Mouse (Mus musculus) lung, embryonic 15.5 days (tissue): ENCODE measurements around the gene Hmgb1. TPM values are rescaled to one million over a fixed set of nuclear protein-coding genes. Genes with fewer than 3 reads are reported as not detected.

ENCODE experiments used
- ATAC-seq: fragments of 200-750 bp; cut with Nextera tagmentation; 2 replicates; pipeline ENCODE4 v1.8.0; 2017; ENCODE audit warnings: moderate number of reproducible peaks, borderline replicate concordance; ENCODE audit not compliant: low FRiP score, low TSS enrichment; ENCODE audit errors: extremely low read depth
- H3K27ac ChIP-seq: fragments of 300-500 bp; sonication (generic); 2 replicates; pipeline ENCODE4 v1.5.1; 2015; ENCODE audit warnings: moderate library complexity, mild to moderate bottlenecking, inconsistent platforms
- H3K27me3 ChIP-seq: fragments of 300-500 bp; sonication (generic); 2 replicates; pipeline ENCODE4 v1.6.1; 2015; ENCODE audit warnings: inconsistent platforms
- H3K36me3 ChIP-seq: fragments of 300-500 bp; sonication (generic); 2 replicates; pipeline ENCODE4 v1.6.1; 2015; ENCODE audit warnings: inconsistent platforms
- H3K4me1 ChIP-seq: fragments of 300-500 bp; sonication (generic); 2 replicates; pipeline ENCODE4 v1.6.1; 2015; ENCODE audit warnings: inconsistent platforms
- H3K4me2 ChIP-seq: fragments of 300-500 bp; sonication (generic); 2 replicates; pipeline ENCODE4 v1.6.1; 2015; ENCODE audit warnings: inconsistent platforms, mild to moderate bottlenecking, moderate library complexity
- H3K4me3 ChIP-seq: fragments of 300-500 bp; sonication (generic); 2 replicates; pipeline ENCODE4 v1.5.1; 2015; ENCODE audit warnings: mild to moderate bottlenecking, inconsistent platforms
- H3K9ac ChIP-seq: fragments of 300-500 bp; sonication (generic); 2 replicates; pipeline ENCODE4 v1.6.1; 2015; ENCODE audit warnings: inconsistent platforms
- H3K9me3 ChIP-seq: fragments of 300-500 bp; sonication (generic); 2 replicates; pipeline ENCODE4 v1.6.1; 2016; ENCODE audit warnings: inconsistent platforms
- WGBS: fragments of 180-500 bp; shearing (Covaris S2); methylation state at CpG from one replicate; pipeline ENCODE4 v1.1.7; 2015; 5-methylcytosine and 5-hydroxymethylcytosine counted together
- polyA plus RNA-seq: library from polyadenylated mRNA; unstranded; fragments of >200 nt; fragmentation: Nextera tagmentation; extraction: Ambion mirVana; gene quantifications from 2 replicates; pipeline ENCODE4 v1.2.1, GENCODE M21; 2015

Hmgb1 gene
- polyA plus RNA-seq, 1 experiment from 2014 or later, result 1,537 TPM

DNA sequence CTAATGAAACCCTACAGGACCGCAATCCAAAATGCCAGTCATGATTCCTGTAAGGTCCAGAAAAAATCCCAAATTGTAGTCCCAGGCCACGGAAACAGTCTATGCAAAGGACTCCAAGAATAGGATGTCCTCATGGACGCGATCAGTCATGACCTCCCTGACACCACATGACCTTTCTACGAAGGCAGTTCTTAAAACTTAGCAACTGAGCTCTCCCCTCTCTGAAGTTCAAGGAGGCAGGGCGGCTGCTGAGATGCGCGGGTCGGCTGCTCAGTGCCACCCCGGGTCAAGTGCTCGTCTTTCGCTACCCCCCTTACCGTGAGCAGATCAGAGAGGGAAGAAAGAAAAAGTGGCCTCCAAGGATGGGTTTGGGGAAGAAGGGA, 577 bp downstream of the Hmgb1 start:
- peaks cover 19% of the 10 kb centered on the region for H3K4me1 ChIP-seq
- peak overlapping the region; percentile 56 for H3K4me3 ChIP-seq
- peak overlapping the region; percentile 62 for H3K9ac ChIP-seq
- H3K27me3 ChIP-seq, result no peaks in the 10 kb centered on the region
- no peaks in the 10 kb centered on the region for H3K9me3 ChIP-seq
- H3K27ac ChIP-seq, result peak overlapping the region; percentile 92
- H3K36me3 ChIP-seq, result 0 out of 2 replicates have a peak, but pooled peaks cover 4% of the 10 kb centered on the region
- ATAC-seq, result peak; percentile 63; the same call in 1 of the 2 replicates
- 0% methylated on average over 10 of the region's 13 CpGs for WGBS
- H3K4me2 ChIP-seq, result peak overlapping the region; percentile 60

- no peak for ATAC-seq
- Histone ChIP-seq H3K4me2 (peak overlapping the region; percentile 60), H3K9me3 (no peaks in the 10 kb centered on the region), H3K27me3 (no peaks in the 10 kb centered on the region), H3K9ac (peak overlapping the region; percentile 62), H3K27ac (peak overlapping the region; percentile 92; the same call in 1 of the 2 replicates), H3K4me1 (peaks cover 19% of the 10 kb centered on the region), H3K4me3 (peak overlapping the region; percentile 56), H3K36me3 (0 out of 2 replicates have a peak, but pooled peaks cover under 1% of the 10 kb centered on the region)
- 22% methylated on average over 1 of the region's 1 CpGs for WGBS
Measured at GRCm38 (mm10) chr5:149183122-149183521, 1.2 kb downstream of the Hmgb1 start.

GRCm38 (mm10) chr5:149182186-149182870, 2.0 kb downstream of the Hmgb1 start:
- peaks cover 19% of the 10 kb centered on the region for H3K4me1 ChIP-seq
- H3K27me3 ChIP-seq, result no peaks in the 10 kb centered on the region
- no peak for ATAC-seq
- peak overlapping the region; percentile 60; the same call in 1 of the 2 replicates for H3K4me2 ChIP-seq
- H3K27ac ChIP-seq, result no peak overlapping the region
- H3K36me3 ChIP-seq, result no peaks in the 10 kb centered on the region
- H3K9ac ChIP-seq, result no peak overlapping the region
- H3K4me3 ChIP-seq, result no peak overlapping the region
- 80% methylated on average over 5 of the region's 5 CpGs for WGBS
- no peaks in the 10 kb centered on the region for H3K9me3 ChIP-seq

DNA sequence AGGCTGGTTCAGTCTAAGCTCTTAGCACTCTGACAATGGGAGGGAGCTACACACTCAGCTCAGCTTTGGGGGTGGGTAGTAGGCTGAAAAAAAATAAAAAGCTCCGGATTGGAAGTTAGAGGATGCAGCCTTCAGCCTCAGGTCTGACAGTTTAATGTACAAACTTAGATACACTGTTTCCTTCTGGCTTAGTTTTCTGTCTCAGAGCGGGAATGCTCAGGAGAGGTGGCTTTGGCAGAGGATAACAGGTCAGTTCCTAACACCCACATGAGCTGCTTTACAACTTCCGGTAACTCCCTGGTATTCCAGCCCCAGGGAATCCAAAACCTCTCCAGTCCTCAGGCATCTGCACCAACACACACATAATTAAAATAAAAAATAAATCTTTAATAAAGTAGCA, 4.5 kb downstream of the Hmgb1 start:
- H3K27me3 ChIP-seq, result no peaks in the 10 kb centered on the region
- no peaks in the 10 kb centered on the region for H3K36me3 ChIP-seq
- no peak overlapping the region for H3K4me2 ChIP-seq
- 78% methylated on average over 3 of the region's 3 CpGs for WGBS
- no peak for ATAC-seq
- H3K9me3 ChIP-seq, result no peaks in the 10 kb centered on the region
- H3K4me1 ChIP-seq, result no peaks in the 10 kb centered on the region
- no peak overlapping the region for H3K27ac ChIP-seq
- H3K4me3 ChIP-seq, result no peak overlapping the region
- H3K9ac ChIP-seq, result no peak overlapping the region

- Histone ChIP-seq H3K36me3 (no peaks in the 10 kb centered on the region), H3K9ac (no peak overlapping the region), H3K4me1 (no peaks in the 10 kb centered on the region), H3K4me2 (no peak overlapping the region), H3K27ac (no peak overlapping the region), H3K27me3 (no peaks in the 10 kb centered on the region), H3K4me3 (no peak overlapping the region), H3K9me3 (no peaks in the 10 kb centered on the region)
- no peak for ATAC-seq
- WGBS, result 79% methylated on average over 5 of the region's 5 CpGs
Measured at GRCm38 (mm10) chr5:149178095-149178494, 6.2 kb downstream of the Hmgb1 start.

DNA sequence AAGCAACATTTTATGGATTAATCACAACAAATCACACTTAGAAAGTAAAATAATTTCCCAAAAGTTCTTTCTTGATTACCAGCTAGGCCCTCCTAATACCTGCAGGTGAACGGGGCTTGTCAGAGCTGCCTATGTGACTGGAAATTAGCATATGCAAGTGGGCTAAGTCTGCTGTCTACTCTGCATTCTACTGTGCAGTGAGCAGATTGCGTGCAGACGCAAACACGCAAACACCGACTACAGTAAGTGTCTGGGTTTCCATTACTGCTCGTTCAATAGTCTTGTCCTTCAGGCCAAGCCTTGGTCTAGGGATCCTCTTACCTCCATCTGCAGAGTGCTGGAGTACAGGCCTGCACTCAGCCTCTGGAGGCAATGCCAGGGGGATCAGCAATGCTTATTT, 8.6 kb downstream of the Hmgb1 start:
- WGBS, result 87% methylated on average over 6 of the region's 6 CpGs
- Histone ChIP-seq H3K4me3 (no peak overlapping the region), H3K4me2 (no peak overlapping the region), H3K27me3 (no peaks in the 10 kb centered on the region), H3K9me3 (no peaks in the 10 kb centered on the region), H3K36me3 (no peaks in the 10 kb centered on the region), H3K4me1 (0 out of 2 replicates have a peak, but pooled peaks cover 3% of the 10 kb centered on the region), H3K9ac (no peak overlapping the region), H3K27ac (no peak overlapping the region)
- no peak for ATAC-seq

DNA sequence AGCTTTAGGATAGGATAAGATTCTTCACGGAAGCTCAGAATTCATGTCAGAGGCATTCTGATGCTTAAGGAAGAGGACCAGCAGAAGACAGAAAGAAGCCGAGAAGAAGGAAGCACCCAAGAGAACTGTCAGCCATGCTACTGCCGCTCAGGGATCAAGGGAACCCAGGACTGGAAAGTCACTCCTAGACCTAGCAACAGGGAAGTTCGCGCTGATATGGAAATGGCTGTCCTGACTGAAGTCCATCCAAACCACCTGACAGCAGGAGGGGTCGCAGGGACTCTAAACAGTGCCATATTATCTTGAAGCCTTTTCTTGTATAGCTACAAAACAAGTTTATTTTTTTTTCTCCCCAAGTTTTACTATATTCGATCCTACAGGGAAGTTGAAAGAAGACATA, 9.8 kb downstream of the Hmgb1 start:
- no peak overlapping the region for H3K27ac ChIP-seq
- 0 out of 2 replicates have a peak, but pooled peaks cover 4% of the 10 kb centered on the region for H3K4me1 ChIP-seq
- H3K36me3 ChIP-seq, result no peaks in the 10 kb centered on the region
- 81% methylated on average over 7 of the region's 7 CpGs for WGBS
- no peaks in the 10 kb centered on the region for H3K27me3 ChIP-seq
- H3K9ac ChIP-seq, result no peak overlapping the region
- H3K4me3 ChIP-seq, result no peak overlapping the region
- H3K4me2 ChIP-seq, result no peak overlapping the region
- no peaks in the 10 kb centered on the region for H3K9me3 ChIP-seq
- no peak for ATAC-seq

DNA sequence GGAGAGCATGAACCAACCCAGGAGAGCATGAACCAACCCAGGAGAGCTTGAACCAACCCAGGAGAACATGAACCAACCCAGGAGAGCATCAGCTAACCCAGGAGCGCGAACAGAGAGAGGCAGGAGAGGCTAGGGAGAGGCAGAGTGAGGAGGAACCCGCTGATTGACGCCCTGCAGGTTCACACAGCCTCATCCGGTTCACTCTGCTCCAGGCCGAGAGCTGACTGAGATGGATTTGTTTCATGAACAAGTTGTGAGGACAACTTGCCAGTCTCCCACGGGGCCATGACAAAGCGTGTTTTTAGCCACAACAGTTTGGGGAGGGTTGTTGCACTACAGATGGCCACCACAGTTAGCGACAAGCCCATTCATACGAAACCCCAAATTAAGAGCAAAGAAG, 12.0 kb downstream of the Hmgb1 start:
- Histone ChIP-seq H3K36me3 (no peaks in the 10 kb centered on the region), H3K4me3 (no peak overlapping the region), H3K9me3 (no peaks in the 10 kb centered on the region), H3K27ac (no peak overlapping the region), H3K9ac (no peak overlapping the region), H3K4me1 (0 out of 2 replicates have a peak, but pooled peaks cover 9% of the 10 kb centered on the region), H3K4me2 (no peak overlapping the region), H3K27me3 (no peaks in the 10 kb centered on the region)
- no peak for ATAC-seq
- 66% methylated on average over 10 of the region's 10 CpGs for WGBS

DNA sequence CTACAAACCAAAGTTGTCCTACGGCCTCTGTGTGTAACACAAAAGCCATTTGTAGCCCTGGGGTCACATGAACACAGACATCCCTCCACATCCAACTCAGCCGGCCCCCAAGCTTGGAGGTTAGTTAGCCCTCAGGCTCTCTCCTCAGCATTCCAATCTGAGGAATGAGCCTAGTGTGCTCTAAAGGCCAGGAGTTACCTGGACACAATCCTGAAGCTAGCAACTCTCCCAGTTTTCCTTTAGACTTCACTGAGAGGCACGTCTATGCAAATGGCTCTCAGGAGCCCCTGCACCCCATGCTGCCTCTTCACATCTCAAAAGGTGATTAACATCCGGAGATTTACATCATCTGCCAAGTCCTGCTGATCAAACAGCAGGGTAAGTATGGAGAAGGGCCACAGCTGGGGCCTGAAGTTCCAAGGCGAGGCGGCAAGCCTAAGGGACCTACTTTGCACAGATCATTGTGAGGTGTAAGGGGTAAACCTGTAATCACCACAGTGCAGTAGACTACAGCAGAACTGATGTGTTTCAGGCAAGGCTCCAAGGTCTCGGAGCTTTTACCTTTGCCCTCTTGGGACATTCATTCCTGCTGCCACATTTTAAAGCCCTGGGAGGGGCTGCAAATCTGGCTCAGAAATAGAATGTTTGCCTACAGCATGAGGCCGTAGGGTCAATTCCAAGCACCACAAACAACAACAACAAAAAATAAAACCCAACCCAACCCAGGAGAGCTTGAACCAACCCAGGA, 13.3 kb downstream of the Hmgb1 start:
- H3K9me3 ChIP-seq, result no peaks in the 10 kb centered on the region
- H3K36me3 ChIP-seq, result no peaks in the 10 kb centered on the region
- ATAC-seq, result no peak
- H3K4me1 ChIP-seq, result 0 out of 2 replicates have a peak, but pooled peaks cover 9% of the 10 kb centered on the region
- no peak overlapping the region for H3K4me2 ChIP-seq
- no peak overlapping the region for H3K27ac ChIP-seq
- H3K4me3 ChIP-seq, result no peak overlapping the region
- H3K9ac ChIP-seq, result no peak overlapping the region
- H3K27me3 ChIP-seq, result no peaks in the 10 kb centered on the region
- WGBS, result 56% methylated on average over 8 of the region's 8 CpGs

- ATAC-seq, result no peak
- no peak overlapping the region for H3K4me3 ChIP-seq
Measured at GRCm38 (mm10) chr5:149168816-149169215, 15.5 kb downstream of the Hmgb1 start.

DNA sequence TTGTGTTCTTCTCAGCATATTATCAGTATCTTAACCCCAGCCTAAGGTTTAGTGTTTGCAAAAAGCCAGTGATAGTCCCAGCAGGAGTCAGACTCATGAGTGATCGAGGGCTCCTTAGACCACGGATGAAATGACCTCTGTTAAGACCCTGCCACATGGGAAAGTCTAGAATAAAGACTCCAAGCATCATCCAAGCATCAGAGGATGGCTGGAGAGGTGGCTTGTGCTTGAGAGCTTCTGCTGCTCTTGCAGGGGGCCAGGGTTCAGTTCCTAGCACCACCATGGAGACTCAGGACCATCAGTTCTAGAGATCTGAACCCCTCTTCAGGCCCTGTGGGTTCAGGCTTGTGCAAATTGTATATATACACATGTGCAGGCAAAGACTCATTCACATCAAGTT, 16.2 kb downstream of the Hmgb1 start:
- Histone ChIP-seq H3K9me3 (no peaks in the 10 kb centered on the region), H3K27ac (no peak overlapping the region), H3K27me3 (no peaks in the 10 kb centered on the region), H3K9ac (no peak overlapping the region), H3K4me3 (no peak overlapping the region), H3K4me1 (0 out of 2 replicates have a peak, but pooled peaks cover 15% of the 10 kb centered on the region), H3K4me2 (no peak overlapping the region), H3K36me3 (no peaks in the 10 kb centered on the region)
- 72% methylated on average over 2 of the region's 2 CpGs for WGBS
- ATAC-seq, result no peak

More at GRCm38 (mm10) chr5:149168816-149169215, 15.5 kb downstream of the Hmgb1 start:
- Histone ChIP-seq H3K27ac (no peak overlapping the region), H3K4me1 (0 out of 2 replicates have a peak, but pooled peaks cover 10% of the 10 kb centered on the region), H3K27me3 (no peaks in the 10 kb centered on the region), H3K4me2 (no peak overlapping the region), H3K9ac (no peak overlapping the region), H3K36me3 (no peaks in the 10 kb centered on the region), H3K9me3 (no peaks in the 10 kb centered on the region)
- 63% methylated on average over 9 of the region's 9 CpGs for WGBS

GRCm38 (mm10) chr5:149166011-149166410, 18.3 kb downstream of the Hmgb1 start:
- no peak for ATAC-seq
- H3K9ac ChIP-seq, result no peak overlapping the region
- H3K27ac ChIP-seq, result no peak overlapping the region
- no peaks in the 10 kb centered on the region for H3K27me3 ChIP-seq
- no peaks in the 10 kb centered on the region for H3K36me3 ChIP-seq
- WGBS, result 91% methylated on average over 10 of the region's 10 CpGs
- H3K4me2 ChIP-seq, result no peak overlapping the region
- H3K4me1 ChIP-seq, result 0 out of 2 replicates have a peak, but pooled peaks cover 15% of the 10 kb centered on the region
- no peaks in the 10 kb centered on the region for H3K9me3 ChIP-seq
- no peak overlapping the region for H3K4me3 ChIP-seq
